Mouse (Mus musculus): ENCODE data around the gene Sirt2.
A peak's percentile ranks its signal among the peaks of the same experiment; 100 is the strongest.

Sirt2 gene

GRCm38 (mm10) chr7:28766173-28766879 is at the start of gene Sirt2:
Gene Sirt2, plus strand, starts transcription at chr7:28766735.
- DNase-seq (ENCODE audit: extremely low read depth, insufficient read length, low spot score): peak; percentile 90

GRCm38 (mm10) chr7:28717726-28718125 is 48.8 kb upstream of the Sirt2 start:
- no peak for DNase-seq (ENCODE audit: extremely low read depth, insufficient read length, low spot score)

- DNase-seq (ENCODE audit: extremely low read depth, insufficient read length, low spot score): no peak
Observed at GRCm38 (mm10) chr7:28719159-28719558, 47.4 kb upstream of the Sirt2 start.

- DNase-seq (ENCODE audit: extremely low read depth, insufficient read length, low spot score): no peak
Observed at GRCm38 (mm10) chr7:28719650-28720049, 46.9 kb upstream of the Sirt2 start.

- no peak for DNase-seq (ENCODE audit: extremely low read depth, insufficient read length, low spot score)
Observed at GRCm38 (mm10) chr7:28720753-28721537, 45.6 kb upstream of the Sirt2 start.

GRCm38 (mm10) chr7:28722079-28722478 is 44.5 kb upstream of the Sirt2 start:
- DNase-seq (ENCODE audit: extremely low read depth, insufficient read length, low spot score): no peak

- DNase-seq (ENCODE audit: extremely low read depth, insufficient read length, low spot score): no peak
Observed at GRCm38 (mm10) chr7:28724613-28725012, 41.9 kb upstream of the Sirt2 start.

- DNase-seq (ENCODE audit: extremely low read depth, insufficient read length, low spot score): peak; percentile 72
Observed at GRCm38 (mm10) chr7:28726600-28726999, 39.9 kb upstream of the Sirt2 start.

- DNase-seq (ENCODE audit: extremely low read depth, insufficient read length, low spot score): peak; percentile 35
Observed at GRCm38 (mm10) chr7:28727649-28728340, 38.7 kb upstream of the Sirt2 start.

- no peak for DNase-seq (ENCODE audit: extremely low read depth, insufficient read length, low spot score)
Observed at GRCm38 (mm10) chr7:28732341-28733142, 34.0 kb upstream of the Sirt2 start.

GRCm38 (mm10) chr7:28733211-28733610 is 33.3 kb upstream of the Sirt2 start:
- DNase-seq (ENCODE audit: extremely low read depth, insufficient read length, low spot score): no peak

- DNase-seq (ENCODE audit: extremely low read depth, insufficient read length, low spot score): no peak
Observed at GRCm38 (mm10) chr7:28735701-28736100, 30.8 kb upstream of the Sirt2 start.

GRCm38 (mm10) chr7:28739829-28740228 is 26.7 kb upstream of the Sirt2 start:
- DNase-seq (ENCODE audit: extremely low read depth, insufficient read length, low spot score): no peak

GRCm38 (mm10) chr7:28740949-28741348 is 25.6 kb upstream of the Sirt2 start:
- no peak for DNase-seq (ENCODE audit: extremely low read depth, insufficient read length, low spot score)

GRCm38 (mm10) chr7:28741368-28741708 is 25.2 kb upstream of the Sirt2 start:
- no peak for DNase-seq (ENCODE audit: extremely low read depth, insufficient read length, low spot score)

GRCm38 (mm10) chr7:28741709-28742438 is 24.7 kb upstream of the Sirt2 start, which contains the start of the genes Mrps12 and Sars2:
Gene Mrps12, minus strand, starts transcription at chr7:28741820.
Gene Sars2, plus strand, starts transcription at chr7:28741992.
- peak; percentile 95 for DNase-seq (ENCODE audit: extremely low read depth, insufficient read length, low spot score)

- no peak for DNase-seq (ENCODE audit: extremely low read depth, insufficient read length, low spot score)
Observed at GRCm38 (mm10) chr7:28749935-28750334, 16.6 kb upstream of the Sirt2 start.

- no peak for DNase-seq (ENCODE audit: extremely low read depth, insufficient read length, low spot score)
Observed at GRCm38 (mm10) chr7:28756079-28756478, 10.5 kb upstream of the Sirt2 start, which contains the start of gene Ccer2. Gene Ccer2, plus strand, starts transcription at chr7:28756174.

GRCm38 (mm10) chr7:28758623-28759022 is 7.9 kb upstream of the Sirt2 start:
- no peak for DNase-seq (ENCODE audit: extremely low read depth, insufficient read length, low spot score)

GRCm38 (mm10) chr7:28761907-28762306 is 4.6 kb upstream of the Sirt2 start:
- DNase-seq (ENCODE audit: extremely low read depth, insufficient read length, low spot score): no peak

All from 3134 (cell line).